Mouse (Mus musculus): Measurements from ENCODE around the gene Col23a1. TPM values are rescaled to one million over a fixed set of nuclear protein-coding genes. Genes with fewer than 3 reads are reported as not detected.

Gene Col23a1
- polyA plus RNA-seq, 1 experiment from 2014 or later: 31.1 TPM

DNA sequence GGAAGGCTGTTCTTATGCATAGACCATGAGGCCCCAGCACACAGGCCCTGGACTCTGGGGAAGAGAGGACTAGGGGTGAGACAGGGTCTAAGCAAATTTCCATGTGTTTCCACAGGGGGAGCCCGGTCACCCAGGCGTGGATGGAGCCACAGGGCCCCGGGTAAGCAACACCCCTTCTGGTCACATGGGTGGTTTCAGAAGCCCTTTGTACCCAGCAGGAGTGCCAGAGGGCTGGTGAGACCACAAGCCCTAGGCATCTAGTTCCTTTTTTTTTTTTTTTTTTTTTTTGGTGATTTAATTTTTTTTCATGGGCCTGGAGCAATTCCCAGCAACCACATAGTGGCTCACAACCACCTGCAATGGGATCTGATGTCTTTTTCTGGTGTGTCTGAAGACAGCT lies 275.3 kb downstream of the Col23a1 start:
- WGBS: 30% methylated on average over 3 of the region's 3 CpGs
- no peaks in the 10 kb centered on the region for H3K9me3 ChIP-seq (ENCODE audit: control insufficient read depth, low read length)
- H3K4me2 ChIP-seq (ENCODE audit: low read length): no peak overlapping the region
- no peak overlapping the region for H3K9ac ChIP-seq (ENCODE audit: low read length)
- no peaks in the 10 kb centered on the region for H3K4me1 ChIP-seq (replicated peaks; ENCODE audit: control insufficient read depth, insufficient read depth, low read length)
- H3K27ac ChIP-seq (ENCODE audit: low read depth): no peak overlapping the region
- DNase-seq (ENCODE audit: low spot score) (no peak), ATAC-seq (replicated peaks; ENCODE audit: low FRiP score, low TSS enrichment, low read depth) (no peak)
- no peak overlapping the region for H3K4me3 ChIP-seq (ENCODE audit: low read depth, low read length)
- H3K36me3 ChIP-seq (ENCODE audit: control insufficient read depth, insufficient read depth, low read length): no peaks in the 10 kb centered on the region
- H3K27me3 ChIP-seq (replicated peaks; ENCODE audit: control insufficient read depth, insufficient read depth, low read length): no peaks in the 10 kb centered on the region

DNA sequence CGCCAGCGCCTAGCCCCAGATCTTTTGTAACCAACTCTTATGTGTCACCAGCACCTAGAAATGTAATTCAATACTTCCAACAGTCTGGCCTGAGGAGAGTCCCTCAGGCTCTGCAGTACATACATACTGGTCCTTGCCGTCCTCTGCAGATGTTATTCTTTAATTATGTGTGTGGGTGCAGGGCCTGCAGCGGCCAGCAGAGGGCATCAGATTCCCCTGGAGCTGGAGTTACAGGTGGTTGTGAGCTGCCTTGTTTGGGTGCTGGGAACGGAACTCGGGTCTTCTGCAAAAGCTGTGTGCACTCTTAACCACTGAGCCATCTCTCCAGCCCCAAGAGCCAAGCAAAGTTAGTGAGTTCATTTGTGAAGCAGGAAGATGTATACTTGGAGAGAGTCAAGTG lies 276.2 kb downstream of the Col23a1 start:
- Histone ChIP-seq H3K36me3 (ENCODE audit: control insufficient read depth, insufficient read depth, low read length) (no peaks in the 10 kb centered on the region), H3K4me1 (replicated peaks; ENCODE audit: control insufficient read depth, insufficient read depth, low read length) (no peaks in the 10 kb centered on the region), H3K27ac (ENCODE audit: low read depth) (no peak overlapping the region), H3K4me3 (ENCODE audit: low read depth, low read length) (no peak overlapping the region), H3K9me3 (ENCODE audit: control insufficient read depth, low read length) (no peaks in the 10 kb centered on the region), H3K9ac (ENCODE audit: low read length) (no peak overlapping the region), H3K4me2 (ENCODE audit: low read length) (no peak overlapping the region), H3K27me3 (replicated peaks; ENCODE audit: control insufficient read depth, insufficient read depth, low read length) (no peaks in the 10 kb centered on the region)
- ATAC-seq (replicated peaks; ENCODE audit: low FRiP score, low TSS enrichment, low read depth) (no peak), DNase-seq (ENCODE audit: low spot score) (no peak)
- WGBS: 89% methylated on average over 6 of the region's 6 CpGs

DNA sequence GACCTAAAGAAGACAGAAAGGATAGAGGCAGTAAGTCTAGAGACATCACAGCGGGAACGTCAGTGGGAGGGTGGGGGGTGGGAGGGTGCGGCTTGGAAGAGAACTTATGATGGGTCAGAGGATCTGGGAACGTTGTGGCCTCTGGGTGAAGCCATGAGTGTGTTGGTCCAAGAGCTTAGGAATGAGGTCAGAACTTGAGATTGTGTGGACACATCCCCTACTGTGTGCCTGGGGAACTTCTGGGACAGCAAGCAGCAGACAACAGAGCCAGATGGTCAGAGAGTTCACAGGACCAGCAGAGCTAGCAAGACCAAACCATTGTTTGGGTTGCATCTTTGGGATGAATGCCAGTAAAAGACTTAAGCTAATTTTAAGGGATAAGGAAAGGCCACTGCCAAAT lies 279.1 kb downstream of the Col23a1 start:
- no peaks in the 10 kb centered on the region for H3K4me1 ChIP-seq (replicated peaks; ENCODE audit: control insufficient read depth, insufficient read depth, low read length)
- H3K4me3 ChIP-seq (ENCODE audit: low read depth, low read length): no peak overlapping the region
- H3K27me3 ChIP-seq (replicated peaks; ENCODE audit: control insufficient read depth, insufficient read depth, low read length): no peaks in the 10 kb centered on the region
- H3K9me3 ChIP-seq (ENCODE audit: control insufficient read depth, low read length): no peaks in the 10 kb centered on the region
- no peak for DNase-seq (ENCODE audit: low spot score)
- H3K27ac ChIP-seq (ENCODE audit: low read depth): no peak overlapping the region
- 81% methylated on average over 4 of the region's 4 CpGs for WGBS
- H3K9ac ChIP-seq (ENCODE audit: low read length): no peak overlapping the region
- no peaks in the 10 kb centered on the region; the same call in 1 of the 2 replicates for H3K36me3 ChIP-seq (ENCODE audit: control insufficient read depth, insufficient read depth, low read length)
- no peak for ATAC-seq (replicated peaks; ENCODE audit: low FRiP score, low TSS enrichment, low read depth)
- H3K4me2 ChIP-seq (ENCODE audit: low read length): no peak overlapping the region

DNA sequence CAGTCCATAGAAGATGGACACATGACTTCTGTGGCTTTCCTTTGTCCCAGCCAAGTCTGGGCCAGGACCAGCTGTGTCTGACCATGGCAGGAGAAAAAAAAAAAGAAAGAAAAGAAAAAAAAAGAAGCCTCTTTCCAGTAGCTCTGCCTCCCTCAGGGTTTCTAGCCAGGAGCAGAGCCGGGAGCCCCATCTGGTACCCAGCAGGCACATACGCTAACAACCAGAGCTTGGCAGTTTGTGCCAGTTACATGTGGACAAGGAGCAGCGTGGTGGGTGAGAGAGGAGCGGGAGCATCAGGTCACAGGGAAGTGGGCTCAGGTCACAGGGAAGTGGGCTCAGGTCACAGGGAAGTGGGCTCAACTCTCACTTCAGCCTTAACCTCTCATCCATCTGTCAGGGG lies 286.7 kb downstream of the Col23a1 start:
- Histone ChIP-seq H3K4me1 (replicated peaks; ENCODE audit: control insufficient read depth, insufficient read depth, low read length) (no peaks in the 10 kb centered on the region), H3K27ac (ENCODE audit: low read depth) (no peak overlapping the region), H3K4me3 (ENCODE audit: low read depth, low read length) (no peak overlapping the region), H3K27me3 (replicated peaks; ENCODE audit: control insufficient read depth, insufficient read depth, low read length) (no peaks in the 10 kb centered on the region), H3K4me2 (ENCODE audit: low read length) (no peak overlapping the region), H3K9me3 (ENCODE audit: control insufficient read depth, low read length) (no peaks in the 10 kb centered on the region), H3K9ac (ENCODE audit: low read length) (no peak overlapping the region), H3K36me3 (ENCODE audit: control insufficient read depth, insufficient read depth, low read length) (no peaks in the 10 kb centered on the region; the same call in 1 of the 2 replicates)
- WGBS: 82% methylated on average over 4 of the region's 4 CpGs
- no peak for DNase-seq (ENCODE audit: low spot score)
- no peak for ATAC-seq (replicated peaks; ENCODE audit: low FRiP score, low TSS enrichment, low read depth)

DNA sequence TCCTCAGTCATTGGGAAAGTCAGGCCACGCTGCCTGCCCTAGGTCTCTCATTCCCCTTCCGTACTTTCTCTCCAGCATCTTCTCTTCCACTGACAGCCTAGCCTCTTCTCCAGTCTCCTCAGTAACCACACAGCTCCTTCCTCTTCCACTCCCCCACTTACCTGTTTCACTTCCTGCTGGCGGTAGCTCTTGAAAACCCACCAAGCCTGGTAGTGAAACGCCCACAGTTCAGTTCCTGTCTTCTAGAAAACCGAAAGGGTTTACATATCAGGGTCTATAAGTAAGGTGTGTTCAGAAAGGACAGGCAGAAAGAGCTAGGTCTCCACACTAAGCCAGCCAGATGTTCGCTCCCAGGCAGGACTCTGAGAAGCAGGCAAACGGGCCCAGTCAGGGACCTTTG lies 287.9 kb downstream of the Col23a1 start:
- ATAC-seq (replicated peaks; ENCODE audit: low FRiP score, low TSS enrichment, low read depth) (no peak), DNase-seq (ENCODE audit: low spot score) (no peak)
- H3K27me3 ChIP-seq (replicated peaks; ENCODE audit: control insufficient read depth, insufficient read depth, low read length): no peaks in the 10 kb centered on the region
- WGBS: 79% methylated on average over 7 of the region's 7 CpGs
- H3K9me3 ChIP-seq (ENCODE audit: control insufficient read depth, low read length): no peaks in the 10 kb centered on the region
- H3K9ac ChIP-seq (ENCODE audit: low read length): no peak overlapping the region
- H3K4me3 ChIP-seq (ENCODE audit: low read depth, low read length): no peak overlapping the region
- no peak overlapping the region for H3K4me2 ChIP-seq (ENCODE audit: low read length)
- H3K4me1 ChIP-seq (replicated peaks; ENCODE audit: control insufficient read depth, insufficient read depth, low read length): no peaks in the 10 kb centered on the region
- H3K36me3 ChIP-seq (ENCODE audit: control insufficient read depth, insufficient read depth, low read length): no peaks in the 10 kb centered on the region; the same call in 1 of the 2 replicates
- no peak overlapping the region for H3K27ac ChIP-seq (ENCODE audit: low read depth)

DNA sequence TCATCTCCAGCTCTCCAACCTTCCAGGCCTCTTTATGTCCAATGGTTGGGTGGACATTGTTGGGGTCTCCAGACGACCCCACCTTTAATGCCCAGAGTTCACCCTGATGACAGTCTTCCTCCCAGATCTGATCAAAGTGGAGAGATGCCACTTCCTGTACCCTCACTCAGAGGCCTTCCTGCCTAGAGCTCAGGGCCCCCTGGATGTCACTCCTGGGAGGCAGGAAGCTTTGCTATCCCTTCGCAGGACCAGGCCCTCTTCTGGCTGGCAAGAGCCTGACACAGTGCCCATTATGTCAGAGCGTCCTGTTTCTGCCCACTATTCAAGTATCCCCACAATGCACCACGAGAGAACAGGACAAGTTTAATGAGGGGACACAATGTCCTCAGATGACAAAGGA lies 289.3 kb downstream of the Col23a1 start:
- 76% methylated on average over 4 of the region's 4 CpGs for WGBS
- Histone ChIP-seq H3K36me3 (ENCODE audit: control insufficient read depth, insufficient read depth, low read length) (no peaks in the 10 kb centered on the region), H3K27me3 (replicated peaks; ENCODE audit: control insufficient read depth, insufficient read depth, low read length) (no peaks in the 10 kb centered on the region), H3K27ac (ENCODE audit: low read depth) (no peak overlapping the region), H3K9me3 (ENCODE audit: control insufficient read depth, low read length) (no peaks in the 10 kb centered on the region), H3K4me3 (ENCODE audit: low read depth, low read length) (no peak overlapping the region), H3K9ac (ENCODE audit: low read length) (no peak overlapping the region), H3K4me2 (ENCODE audit: low read length) (no peak overlapping the region), H3K4me1 (replicated peaks; ENCODE audit: control insufficient read depth, insufficient read depth, low read length) (peaks cover 5% of the 10 kb centered on the region; the same call in 1 of the 2 replicates)
- no peak for ATAC-seq (replicated peaks; ENCODE audit: low FRiP score, low TSS enrichment, low read depth)
- DNase-seq (ENCODE audit: low spot score): no peak

DNA sequence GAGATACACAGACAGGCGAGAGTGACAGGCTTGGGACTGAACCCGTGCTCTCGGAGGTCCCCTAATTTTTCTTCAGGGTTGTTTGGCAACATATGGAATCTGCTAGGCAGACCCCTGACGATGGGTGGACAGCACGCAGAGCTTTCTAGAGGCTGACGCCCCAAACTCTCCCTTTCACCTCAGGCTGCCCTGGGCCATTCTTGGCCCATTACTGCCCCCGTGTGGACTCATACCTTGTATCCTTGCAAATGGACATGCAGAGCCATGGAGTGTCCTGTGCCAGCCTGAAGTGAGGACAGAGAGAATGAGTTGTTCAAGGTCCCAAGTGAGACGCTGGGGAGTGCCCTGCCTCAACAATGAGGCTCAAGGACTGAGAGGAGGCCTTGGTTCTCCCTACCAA lies 293.0 kb downstream of the Col23a1 start:
- WGBS: 27% methylated on average over 8 of the region's 8 CpGs
- H3K4me2 ChIP-seq (ENCODE audit: low read length): no peak overlapping the region
- H3K9ac ChIP-seq (ENCODE audit: low read length): no peak overlapping the region
- H3K9me3 ChIP-seq (ENCODE audit: control insufficient read depth, low read length): no peaks in the 10 kb centered on the region
- peaks cover 20% of the 10 kb centered on the region for H3K4me1 ChIP-seq (replicated peaks; ENCODE audit: control insufficient read depth, insufficient read depth, low read length)
- no peak for ATAC-seq (replicated peaks; ENCODE audit: low FRiP score, low TSS enrichment, low read depth)
- H3K27me3 ChIP-seq (replicated peaks; ENCODE audit: control insufficient read depth, insufficient read depth, low read length): no peaks in the 10 kb centered on the region
- peaks cover 19% of the 10 kb centered on the region for H3K36me3 ChIP-seq (ENCODE audit: control insufficient read depth, insufficient read depth, low read length)
- peak; percentile 86 for DNase-seq (ENCODE audit: low spot score)
- no peak overlapping the region for H3K4me3 ChIP-seq (ENCODE audit: low read depth, low read length)
- H3K27ac ChIP-seq (ENCODE audit: low read depth): no peak overlapping the region

DNA sequence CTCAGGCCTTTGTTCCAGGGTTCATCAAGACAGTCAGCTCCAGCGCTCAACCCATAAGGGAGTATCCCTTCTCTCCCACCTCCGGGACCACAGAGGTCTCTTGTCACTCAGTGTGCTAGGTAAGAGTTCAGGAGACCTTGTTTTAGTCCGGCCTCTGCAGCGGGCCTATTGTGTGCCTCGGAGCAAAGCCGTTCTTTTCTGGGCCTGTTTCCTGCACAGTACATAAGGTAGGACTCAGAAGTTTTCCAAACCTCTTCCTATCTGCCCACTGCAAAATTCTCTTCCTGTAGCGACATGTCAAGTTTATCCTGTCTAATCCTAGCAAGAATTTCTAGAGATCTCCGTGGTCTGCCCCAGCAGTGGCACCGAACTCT lies 294.3 kb downstream of the Col23a1 start:
- peaks cover 32% of the 10 kb centered on the region for H3K36me3 ChIP-seq (ENCODE audit: control insufficient read depth, insufficient read depth, low read length)
- peaks cover 20% of the 10 kb centered on the region for H3K4me1 ChIP-seq (replicated peaks; ENCODE audit: control insufficient read depth, insufficient read depth, low read length)
- H3K9me3 ChIP-seq (ENCODE audit: control insufficient read depth, low read length): no peaks in the 10 kb centered on the region
- 23% methylated on average over 9 of the region's 9 CpGs for WGBS
- ATAC-seq (replicated peaks; ENCODE audit: low FRiP score, low TSS enrichment, low read depth): peak; percentile 34
- no peaks in the 10 kb centered on the region for H3K27me3 ChIP-seq (replicated peaks; ENCODE audit: control insufficient read depth, insufficient read depth, low read length)
- peak overlapping the region; percentile 90 for H3K9ac ChIP-seq (ENCODE audit: low read length)
- no peak for DNase-seq (ENCODE audit: low spot score)
- peak overlapping the region; percentile 92 for H3K27ac ChIP-seq (ENCODE audit: low read depth)
- H3K4me2 ChIP-seq (ENCODE audit: low read length): peak overlapping the region; percentile 83
- peak overlapping the region; percentile 76 for H3K4me3 ChIP-seq (ENCODE audit: low read depth, low read length)

DNA sequence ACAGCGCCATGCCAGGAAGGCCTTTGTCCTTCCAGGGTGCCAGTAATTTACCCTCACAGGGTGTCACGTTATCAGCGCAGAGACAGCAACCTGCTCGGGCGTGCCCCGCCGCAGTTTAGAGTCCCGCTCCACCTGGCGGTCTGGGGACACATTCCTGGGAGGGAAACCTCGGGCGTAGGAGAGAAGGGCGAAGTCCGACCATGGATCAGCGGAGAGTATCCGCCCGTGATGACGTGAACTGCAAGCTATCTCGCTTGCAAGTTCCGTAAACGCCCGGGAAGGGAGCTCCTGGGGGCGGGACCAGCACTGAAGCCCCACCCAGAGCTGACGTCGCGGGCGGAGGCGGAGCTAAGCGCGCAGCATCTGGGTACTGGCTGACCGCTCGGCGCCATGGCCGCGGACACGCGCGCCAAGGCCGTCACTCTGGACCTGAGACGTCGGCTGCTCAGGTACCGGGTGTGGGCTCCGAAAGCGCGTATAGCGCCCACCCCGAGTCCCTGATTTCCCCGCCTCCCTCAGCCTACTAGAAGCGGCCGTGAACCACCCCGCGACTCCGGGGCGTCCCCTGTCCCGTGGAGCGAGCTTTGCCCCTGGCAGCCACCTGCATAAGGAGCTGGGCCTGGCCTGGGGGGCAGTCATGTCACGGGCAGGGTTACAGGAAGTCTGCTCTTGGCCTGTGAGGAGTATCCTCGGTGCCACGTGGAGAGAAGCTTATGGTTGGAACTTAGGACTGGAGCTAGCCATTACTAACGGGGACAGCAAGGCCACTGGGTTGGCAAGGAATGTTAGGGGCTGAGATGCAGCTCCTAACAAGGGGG lies 294.9 kb downstream of the Col23a1 start, which contains the start of gene Phykpl:
Gene Phykpl (plus strand): TSS at position 327 of the 818 bp plus-strand sequence.
- H3K9ac ChIP-seq (ENCODE audit: low read length): peak within 1 kb of the TSS; percentile 90
- H3K27me3 ChIP-seq (replicated peaks; ENCODE audit: control insufficient read depth, insufficient read depth, low read length): no peaks in the 10 kb centered on the region
- DNase-seq (ENCODE audit: low spot score) (peak; percentile 100), ATAC-seq (replicated peaks; ENCODE audit: low FRiP score, low TSS enrichment, low read depth) (peak; percentile 90)
- H3K27ac ChIP-seq (ENCODE audit: low read depth): peak within 1 kb of the TSS; percentile 92
- under 1% methylated on average over 59 of the region's 59 CpGs for WGBS
- H3K4me2 ChIP-seq (ENCODE audit: low read length): peak within 1 kb of the TSS; percentile 83
- no peaks in the 10 kb centered on the region for H3K9me3 ChIP-seq (ENCODE audit: control insufficient read depth, low read length)
- peak within 1 kb of the TSS; percentile 76 for H3K4me3 ChIP-seq (ENCODE audit: low read depth, low read length)
- peaks cover 34% of the 10 kb centered on the region for H3K36me3 ChIP-seq (ENCODE audit: control insufficient read depth, insufficient read depth, low read length)
- peaks cover 20% of the 10 kb centered on the region for H3K4me1 ChIP-seq (replicated peaks; ENCODE audit: control insufficient read depth, insufficient read depth, low read length)
